Mouse (Mus musculus): ENCODE data around the gene Morn3.

DNA sequence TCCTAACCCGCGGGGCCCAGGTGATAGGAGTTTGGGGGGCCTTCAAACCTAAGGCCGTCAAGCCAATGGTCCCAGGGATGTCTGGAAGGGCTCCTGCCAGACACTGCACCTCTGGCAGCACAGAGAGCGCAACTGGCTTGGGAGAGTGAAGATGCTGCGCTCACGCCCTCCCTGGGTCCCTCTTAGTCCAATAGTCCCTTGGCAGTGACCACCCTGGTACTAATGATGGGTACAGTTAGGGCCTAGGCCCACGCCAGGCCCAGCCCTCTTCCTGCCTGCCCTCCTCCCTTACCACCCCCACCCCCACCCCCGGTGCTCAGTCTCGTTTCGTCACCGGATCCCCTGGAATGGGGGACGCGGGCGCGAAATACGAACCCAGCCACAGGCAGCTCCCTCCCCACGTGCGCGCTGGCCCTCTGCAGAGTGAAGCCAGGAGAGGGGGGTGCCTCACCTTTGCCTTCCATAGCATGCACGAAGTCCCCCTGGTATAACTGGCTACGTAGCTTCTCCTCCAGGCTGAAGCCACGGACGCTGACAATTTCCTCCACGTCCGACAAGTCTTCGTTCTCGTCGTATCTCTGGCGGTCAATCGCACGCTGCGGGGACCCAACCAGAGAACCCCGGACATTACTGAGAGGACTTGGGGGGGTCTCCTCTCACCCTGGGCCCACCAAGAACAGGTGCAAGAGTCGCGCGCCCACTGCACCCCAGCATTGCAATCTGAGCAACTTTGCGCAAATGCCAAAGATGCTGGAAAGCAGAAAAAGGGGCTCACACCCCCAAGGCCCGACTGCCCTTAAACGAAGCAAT is 59.4 kb downstream of the Morn3 start:
- TF ChIP-seq CTCF (IDR thresholded peaks at IDR 0.05; ENCODE audit: low read depth, low read length) = no peak
- no peak for TF ChIP-seq GATA1 (IDR thresholded peaks at IDR 0.05; ENCODE audit: borderline replicate concordance, low read length)
- no peak for TF ChIP-seq TAL1 (conservative IDR thresholded peaks at IDR 0.05; ENCODE audit: low read depth, low read length)

Measured in G1E (cell line).